Mouse (Mus musculus): ENCODE results near the gene Tnfsf4. TPM values are rescaled to one million over a fixed set of nuclear protein-coding genes. Genes with fewer than 3 reads are reported as not detected.

Gene Tnfsf4
- polyA plus RNA-seq, 1 experiment from 2014 or later: not detected

Other genes starting within 250 kb of the Tnfsf4 start
- gene Tex50, start 236.1 kb upstream of the Tnfsf4 start, polyA plus RNA-seq (2014; fragmentation: Nextera tagmentation; extraction: Ambion mirVana): 0.17 TPM in 1 of 2 replicates, not detected in the other
- 446 and 456 TPM in 2 replicates for gene Prdx6, start 144.2 kb upstream of the Tnfsf4 start, polyA plus RNA-seq (2014; fragmentation: Nextera tagmentation; extraction: Ambion mirVana)
- gene Tnfsf18, start 99.2 kb downstream of the Tnfsf4 start, polyA plus RNA-seq (2014; fragmentation: Nextera tagmentation; extraction: Ambion mirVana): 0.11 and 0.14 TPM in 2 replicates

All from heart, embryonic 11.5 days (tissue).